Mouse (Mus musculus) thymus, postnatal 14 days (tissue): Measurements from ENCODE around the gene Rnf6.
A peak's percentile ranks its signal among the peaks of the same experiment; 100 is the strongest.

ENCODE experiments used
- DNase-seq: peaks from one replicate; pipeline ENCODE4 v3.0.0; 2021

Gene Rnf6

DNA sequence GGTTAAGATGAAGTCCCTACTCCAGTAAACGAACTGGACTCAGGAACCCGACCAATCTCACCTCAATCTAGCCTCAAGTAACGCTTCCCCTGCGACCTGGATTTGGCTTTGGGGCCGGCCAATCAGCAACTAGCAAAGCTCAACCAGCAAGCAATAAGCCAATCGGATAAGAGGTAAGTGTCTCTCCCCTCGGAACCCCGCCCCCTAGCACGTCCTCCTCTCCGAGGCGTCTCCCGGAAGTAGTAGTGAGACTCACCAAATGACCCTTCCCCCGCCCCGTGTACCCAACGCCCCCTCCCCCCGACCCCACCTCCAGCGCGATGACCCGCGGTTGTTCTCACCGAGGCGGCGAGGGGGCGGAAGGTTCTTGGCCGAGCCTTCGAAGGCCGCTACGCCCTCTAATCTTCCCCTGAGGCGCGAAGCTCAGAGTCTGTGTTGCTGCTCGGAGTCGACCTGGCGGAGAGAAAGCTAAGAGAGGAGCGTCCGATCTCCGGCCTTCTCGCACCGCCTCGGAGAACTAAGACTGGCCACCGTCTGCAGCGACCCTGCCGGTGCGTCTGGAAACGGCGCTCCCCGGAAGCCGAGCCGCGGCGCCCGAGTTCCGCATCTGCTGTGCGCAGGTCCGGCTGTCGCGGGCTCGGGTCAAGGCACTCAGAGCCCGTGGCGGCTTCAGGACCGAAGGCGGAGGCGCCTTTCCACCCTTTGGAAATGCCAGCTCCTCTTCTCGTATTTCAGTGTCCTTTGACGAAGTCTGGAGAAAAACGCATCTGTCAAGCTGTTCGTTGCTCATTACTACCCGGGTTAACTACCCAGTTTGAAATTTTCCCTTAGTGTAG lies at the start of gene Rnf6:
TSS of gene Rnf6 (minus strand) at position 677 of the 836 bp plus-strand sequence.
- DNase-seq: peak; percentile 96

DNA sequence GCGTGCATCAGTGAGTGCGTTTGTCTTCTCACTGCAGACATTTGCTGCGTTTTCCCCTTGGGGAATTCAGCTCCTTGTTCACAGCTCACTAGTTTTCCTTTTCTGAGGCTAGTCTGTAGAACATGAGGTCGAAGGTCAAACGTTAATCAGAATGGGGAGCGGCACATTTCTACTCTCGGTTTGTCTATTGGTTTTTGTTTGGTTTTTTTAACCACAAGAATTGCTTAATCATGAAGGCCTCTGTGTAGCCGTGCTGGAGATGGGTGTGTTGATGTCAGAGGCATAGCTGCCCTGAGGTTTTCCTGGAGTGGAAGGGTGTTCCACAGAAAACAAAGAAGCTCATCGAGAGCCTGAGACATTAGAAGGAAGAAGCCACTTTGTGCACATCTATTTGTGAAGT lies 49.2 kb upstream of the Rnf6 start:
- no peak for DNase-seq

DNA sequence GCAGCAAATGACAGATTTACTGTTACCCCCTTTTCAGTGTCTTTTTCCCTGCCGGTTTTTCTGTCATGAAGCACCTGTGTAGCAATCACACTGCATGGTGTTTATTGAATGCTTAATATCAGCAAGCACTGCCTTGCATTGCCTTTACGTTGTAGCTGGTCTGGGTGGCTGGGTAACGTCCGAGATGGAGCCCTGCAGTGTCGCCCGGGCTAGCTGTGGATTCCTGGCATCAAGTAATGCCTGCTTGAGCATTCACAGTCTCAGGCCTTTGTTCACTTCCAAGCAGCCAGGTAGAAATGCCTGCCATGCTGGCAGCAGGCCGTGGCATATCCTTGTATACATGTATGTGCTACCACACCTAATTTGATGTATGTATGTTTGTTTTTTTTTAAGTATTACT lies 46.4 kb upstream of the Rnf6 start:
- no peak for DNase-seq

DNA sequence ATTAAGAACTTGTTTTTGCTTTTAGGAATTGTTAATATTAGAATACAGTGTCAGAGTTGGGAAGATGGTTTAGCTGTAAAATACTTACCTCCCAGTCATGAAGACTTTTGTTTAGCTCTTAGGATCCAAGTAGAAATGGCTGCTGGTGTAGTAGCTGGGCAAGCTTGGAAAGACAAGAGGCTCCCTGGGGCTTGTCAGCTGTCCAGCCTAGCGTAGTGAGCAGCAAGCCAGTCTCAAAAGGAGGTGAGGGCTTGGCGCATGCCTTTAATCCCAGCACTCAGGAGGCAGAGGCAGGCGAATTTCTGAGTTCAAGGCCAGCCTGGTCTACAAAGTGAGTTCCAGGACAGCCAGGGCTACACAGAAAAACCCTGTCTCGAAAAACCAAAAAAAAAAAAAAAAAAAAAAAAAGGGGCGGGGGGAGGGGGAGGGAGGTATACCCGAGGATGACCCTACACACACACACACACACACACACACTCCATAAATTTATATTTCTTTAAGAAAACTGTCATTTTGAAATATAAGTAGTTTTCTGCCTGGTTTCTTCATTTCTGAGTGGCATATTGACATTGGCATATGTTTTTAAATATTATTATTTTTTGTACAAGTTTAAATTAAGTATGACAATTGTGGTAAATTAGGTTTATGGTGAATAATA lies 44.7 kb upstream of the Rnf6 start:
- DNase-seq: no peak

DNA sequence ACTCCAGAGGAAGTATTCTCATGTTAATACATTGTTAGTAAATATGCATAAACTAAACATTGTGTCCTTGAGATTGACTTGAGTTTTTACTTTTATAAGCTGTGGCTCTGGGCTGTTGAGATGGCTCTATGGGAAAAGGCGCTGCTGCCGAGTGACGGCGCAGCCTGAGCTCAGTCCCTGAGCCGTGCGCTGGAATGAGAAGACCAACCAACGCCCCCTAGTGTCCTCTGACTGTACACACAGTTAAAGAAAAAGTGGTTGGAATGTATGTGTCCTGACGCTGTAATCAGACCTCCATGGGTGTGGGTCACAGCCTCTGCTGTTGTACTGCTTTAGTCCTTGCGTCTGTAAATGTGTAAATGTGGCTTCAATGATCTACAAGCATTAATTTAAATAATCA lies 38.6 kb upstream of the Rnf6 start:
- DNase-seq: no peak

DNA sequence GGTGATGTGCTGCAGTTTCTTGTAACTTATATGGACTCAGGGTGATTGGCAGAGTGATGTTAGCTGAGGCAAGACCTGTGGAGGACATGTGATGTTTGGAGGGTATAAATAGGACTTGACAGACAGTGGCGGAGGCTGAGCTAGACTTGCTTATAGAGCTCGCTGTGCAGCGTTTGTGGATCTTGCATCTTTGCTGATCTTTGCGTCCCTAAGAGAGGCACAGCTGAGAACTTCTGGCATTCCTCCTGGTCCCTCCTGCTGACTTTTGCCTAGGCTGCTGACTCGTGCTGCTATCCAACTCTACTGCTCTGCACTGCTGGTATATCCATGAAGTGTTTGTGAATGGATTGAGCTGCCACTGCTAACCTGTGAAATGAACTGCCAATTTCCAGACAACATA lies 32.3 kb upstream of the Rnf6 start:
- DNase-seq: no peak

DNA sequence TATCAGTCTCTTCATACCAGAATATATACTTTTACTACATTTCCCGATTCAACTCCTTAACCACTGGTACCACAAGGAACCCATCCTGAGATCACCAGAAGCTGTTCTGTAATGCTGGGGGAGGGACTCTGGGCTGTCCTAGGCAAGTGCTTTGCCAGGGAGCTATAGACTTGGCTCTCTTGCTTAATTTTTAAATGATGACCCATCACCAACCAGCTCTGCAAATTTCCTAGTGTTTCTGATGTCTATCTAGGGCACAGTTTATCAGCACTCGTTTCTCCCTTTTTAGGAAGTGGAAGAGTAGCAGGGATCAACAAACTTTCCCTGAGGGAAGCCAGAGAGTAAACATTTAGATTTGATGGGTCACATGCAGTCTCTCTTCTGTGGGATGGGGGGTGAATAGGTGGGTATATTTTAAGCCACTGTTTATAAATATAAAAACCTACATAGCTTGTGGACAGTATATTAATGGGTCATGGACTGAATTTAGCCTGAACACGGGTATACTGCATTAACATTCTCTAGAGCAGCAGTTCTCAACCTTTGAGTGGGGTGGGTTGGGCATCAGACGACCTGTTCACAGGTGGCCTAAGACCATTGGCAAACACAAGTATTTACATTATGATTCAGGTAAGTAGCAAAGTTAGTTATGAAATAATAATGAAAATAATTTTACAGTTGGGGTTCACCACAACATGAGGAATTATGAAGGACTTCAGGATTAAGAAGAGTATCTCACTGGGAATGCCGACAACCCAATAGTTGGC lies 30.5 kb upstream of the Rnf6 start:
- no peak for DNase-seq

DNA sequence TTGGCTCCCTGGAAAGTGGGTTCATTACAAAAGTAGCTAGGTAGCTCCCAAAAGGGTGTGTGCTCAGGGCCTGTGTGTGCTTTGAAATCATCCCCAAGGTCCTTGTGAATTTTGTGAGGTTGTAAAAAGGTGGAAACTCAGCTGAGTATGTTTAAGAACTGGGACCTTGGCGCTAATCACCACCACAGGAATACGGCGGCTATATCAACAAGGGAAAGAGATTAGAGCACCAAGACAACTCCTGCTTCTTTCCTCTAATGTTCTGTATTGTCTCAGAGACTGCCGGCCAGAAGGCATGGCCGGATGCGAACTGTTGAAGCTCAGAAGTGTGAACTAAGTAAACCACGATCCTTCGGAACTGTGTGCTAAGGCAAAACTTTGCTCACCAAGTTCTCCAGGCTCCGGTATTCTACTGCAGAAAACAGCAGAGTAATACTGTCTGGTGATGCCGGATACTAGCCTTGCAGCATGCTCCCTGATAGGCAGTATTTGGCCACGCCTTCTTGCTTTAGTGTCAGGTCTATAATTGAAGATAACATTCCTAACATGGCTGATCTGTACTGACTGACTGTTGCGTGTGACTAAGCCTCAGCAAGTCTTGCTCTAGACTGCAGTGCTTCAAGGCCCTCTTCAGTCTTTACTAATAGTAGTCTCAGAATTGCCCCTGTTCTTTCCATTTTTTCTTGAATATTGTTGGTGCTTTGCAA lies 29.2 kb upstream of the Rnf6 start:
- DNase-seq: no peak

DNA sequence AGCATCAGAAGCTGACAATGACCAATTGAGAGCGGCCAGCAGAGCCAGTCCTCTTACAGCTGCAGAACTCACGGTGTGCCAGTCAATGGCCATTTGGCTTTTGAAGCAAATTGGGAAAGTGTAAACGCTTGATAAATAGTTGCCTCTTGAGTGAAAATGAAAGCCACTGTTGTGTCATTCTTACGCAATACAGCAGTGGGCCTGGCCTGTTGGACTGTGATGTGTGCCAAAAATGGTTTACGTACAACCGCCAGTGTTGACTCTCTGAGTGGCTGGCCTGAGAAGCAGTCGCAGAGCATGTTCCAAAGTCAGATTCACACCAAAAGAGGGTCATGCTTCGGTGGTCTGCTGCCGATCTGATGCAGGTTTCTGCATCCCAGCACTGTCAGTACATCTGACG lies 27.4 kb upstream of the Rnf6 start:
- no peak for DNase-seq

DNA sequence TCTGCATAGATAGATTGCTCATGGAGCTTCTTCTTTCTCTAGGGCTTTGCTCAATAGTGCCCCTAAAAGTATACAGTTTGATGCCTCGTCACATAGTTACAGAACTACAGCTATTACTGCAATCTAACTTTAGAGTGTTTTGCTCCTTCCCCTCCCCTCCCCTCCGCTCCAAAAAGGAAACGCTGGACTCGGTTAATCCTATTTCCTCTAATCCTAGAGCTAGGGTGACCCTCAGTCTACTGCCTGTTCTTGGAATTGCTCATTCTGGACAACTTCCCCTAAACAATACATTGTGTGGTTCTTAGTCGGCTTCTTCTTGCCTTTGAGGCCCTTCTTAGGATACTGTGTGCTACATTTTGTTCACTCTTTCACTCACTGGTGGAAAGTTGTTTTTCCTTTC lies 26.4 kb upstream of the Rnf6 start:
- no peak for DNase-seq

DNA sequence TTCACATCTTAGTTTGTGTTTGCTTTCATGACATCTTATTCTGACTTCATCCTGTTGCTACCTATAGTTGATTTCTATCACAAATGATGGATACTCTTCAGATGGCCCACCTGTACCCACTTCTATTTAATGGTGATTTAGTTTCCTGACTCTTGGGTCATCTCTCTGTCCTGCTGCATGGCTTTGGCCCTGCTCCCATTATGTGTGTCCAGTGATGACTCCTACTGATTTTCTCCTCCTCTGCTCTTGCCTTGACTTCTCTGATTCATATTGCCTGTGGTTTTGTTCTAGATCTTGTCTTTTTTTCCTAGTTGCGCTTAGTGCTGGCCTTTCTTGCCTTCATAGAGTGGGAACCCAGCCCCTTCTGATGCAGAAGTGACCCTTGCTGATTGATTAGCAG lies 25.0 kb upstream of the Rnf6 start:
- no peak for DNase-seq

DNA sequence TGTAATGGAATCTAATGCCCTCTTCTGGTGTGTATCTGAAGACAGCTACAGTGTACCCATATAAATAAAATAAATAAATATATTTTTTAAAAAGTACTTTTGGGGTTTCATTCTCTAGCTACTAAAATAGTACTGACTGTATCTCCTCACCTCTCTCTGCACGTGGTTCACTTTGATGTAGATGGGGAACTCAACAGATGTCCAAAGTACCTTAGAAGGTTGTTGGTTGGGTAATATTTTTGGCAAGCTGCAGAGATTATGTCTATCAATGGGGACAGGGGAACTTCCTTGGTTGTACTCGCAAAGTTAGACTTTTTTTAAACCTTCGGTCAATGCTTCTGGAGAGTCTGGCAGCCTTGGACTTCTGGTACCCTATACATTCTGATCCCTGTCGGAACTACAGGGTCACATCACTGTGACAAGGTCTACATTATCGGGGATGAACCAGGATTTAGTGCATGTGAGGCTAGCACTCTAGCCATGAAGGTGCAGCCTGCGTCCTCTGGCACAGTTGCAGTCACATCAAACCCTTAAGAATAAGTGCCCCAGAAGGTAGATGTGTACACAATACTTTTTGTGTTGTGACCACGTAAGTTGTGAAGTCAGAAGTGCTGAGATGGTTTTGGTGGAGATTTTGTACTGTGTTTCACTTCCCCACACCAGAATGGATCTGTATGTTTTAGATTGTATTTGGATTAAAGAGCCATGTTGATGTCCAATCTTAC lies 24.5 kb upstream of the Rnf6 start:
- DNase-seq: no peak

DNA sequence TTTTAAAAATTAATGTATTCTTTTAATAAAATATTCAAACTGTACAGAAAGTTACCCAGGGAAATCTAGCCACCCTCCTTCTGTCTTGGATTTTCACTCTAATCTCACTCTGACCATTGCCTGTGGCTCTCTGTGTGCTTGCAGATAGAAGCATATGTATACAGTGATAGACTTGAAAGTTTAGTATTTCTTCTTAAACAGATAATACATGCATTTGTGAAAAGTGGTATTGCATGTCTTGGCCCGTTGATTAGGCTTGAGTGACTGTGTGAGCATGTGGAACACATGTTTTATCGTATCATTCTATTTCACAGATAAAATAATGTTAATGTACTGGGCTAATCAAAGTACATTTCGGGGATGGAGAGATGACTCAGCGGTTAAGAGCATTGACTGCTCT lies 23.8 kb upstream of the Rnf6 start:
- DNase-seq: no peak

DNA sequence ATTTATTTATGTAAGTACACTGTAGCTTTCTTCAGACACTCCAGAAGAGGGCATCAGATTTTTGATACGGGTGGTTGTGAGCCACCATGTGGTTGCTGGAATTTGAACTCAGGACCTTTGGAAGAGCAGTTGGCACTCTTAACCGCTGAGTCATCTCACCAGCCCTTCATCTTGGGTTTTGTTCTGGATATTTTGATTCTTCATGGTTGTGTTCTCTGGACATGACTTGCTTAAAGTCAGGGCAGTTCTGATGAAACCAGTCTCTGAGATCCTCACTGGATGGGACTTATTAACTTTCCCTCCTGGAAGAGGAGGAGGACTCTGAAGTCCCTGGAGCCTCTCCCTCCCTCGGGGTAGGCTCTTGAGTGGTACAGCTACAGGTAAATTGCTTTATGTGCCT lies 19.8 kb upstream of the Rnf6 start:
- DNase-seq: no peak

DNA sequence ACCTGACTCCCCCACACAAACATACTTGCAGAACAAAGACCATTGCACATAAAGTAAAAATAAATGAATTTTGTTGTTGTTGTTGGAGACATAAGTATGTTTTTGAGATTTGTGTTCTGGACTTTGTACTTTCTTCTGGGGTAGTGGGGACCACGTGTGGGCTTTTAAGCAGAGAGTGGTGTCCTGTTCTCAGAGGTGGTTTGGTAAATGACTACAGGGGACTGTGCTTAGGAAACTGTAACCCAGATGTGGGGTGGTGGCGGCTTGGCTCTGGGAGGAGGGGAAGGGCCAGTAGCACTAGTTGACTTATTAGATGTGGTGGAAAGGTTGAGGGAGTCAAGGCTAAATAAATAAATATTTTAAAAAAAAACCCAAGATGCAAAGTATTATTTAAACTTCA lies 19.4 kb upstream of the Rnf6 start:
- DNase-seq: no peak

DNA sequence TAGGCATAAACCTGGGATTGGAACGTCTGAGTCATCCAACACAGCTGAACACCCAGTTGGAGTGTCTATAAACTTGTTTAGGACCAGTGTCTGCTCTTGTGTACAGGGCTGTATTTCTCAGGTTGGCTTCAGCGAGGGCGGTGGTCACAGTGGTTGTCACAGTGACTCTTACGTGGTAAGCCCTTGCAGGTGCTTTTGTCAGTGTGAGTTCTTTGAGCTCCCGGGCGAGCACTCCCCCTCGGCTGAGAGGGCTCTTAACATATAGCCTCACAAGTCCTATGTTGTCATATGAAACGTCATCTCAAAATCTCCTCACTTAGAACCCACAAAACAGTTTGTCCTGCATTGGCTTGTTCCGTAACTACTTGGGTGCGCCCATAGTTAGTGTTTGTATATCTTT lies 16.9 kb upstream of the Rnf6 start:
- no peak for DNase-seq

DNA sequence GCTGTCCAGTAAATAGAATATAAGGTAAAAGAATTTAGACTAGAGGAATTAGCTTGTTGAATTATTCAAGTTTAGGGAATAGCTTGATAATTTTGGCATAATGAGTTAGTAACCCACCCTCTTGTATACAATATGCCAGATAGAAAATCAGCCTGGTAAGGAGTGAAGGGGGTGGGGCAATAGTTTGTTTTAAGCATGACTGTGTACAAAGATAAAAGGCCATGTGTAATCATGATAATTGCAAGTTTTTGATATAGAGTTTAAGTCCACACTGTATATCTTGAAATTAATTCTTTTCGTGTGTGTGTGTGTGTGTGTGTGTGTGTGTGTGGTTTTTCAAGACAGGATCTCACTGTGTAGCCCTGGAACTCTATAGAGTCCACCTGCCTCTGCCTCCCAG lies 13.0 kb upstream of the Rnf6 start:
- no peak for DNase-seq

DNA sequence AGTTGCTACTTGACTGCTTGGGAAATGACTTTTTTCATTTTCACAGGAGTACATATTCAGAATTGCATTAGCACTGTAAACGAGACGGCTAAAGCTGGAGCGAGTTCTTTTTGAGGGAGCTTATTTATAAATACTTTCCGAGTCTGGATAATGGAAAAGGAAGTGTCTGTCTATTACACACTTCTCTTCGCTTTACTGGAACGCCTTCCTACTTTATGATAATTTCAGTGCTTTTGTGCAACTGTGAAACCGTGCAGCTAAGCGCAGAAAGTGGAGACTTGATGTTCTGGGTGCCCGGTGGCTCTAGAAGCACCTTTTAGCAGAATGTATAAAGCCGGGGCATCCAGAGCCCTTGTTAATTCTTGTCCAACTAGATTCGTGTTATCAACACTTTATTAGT lies 11.5 kb upstream of the Rnf6 start:
- no peak for DNase-seq

DNA sequence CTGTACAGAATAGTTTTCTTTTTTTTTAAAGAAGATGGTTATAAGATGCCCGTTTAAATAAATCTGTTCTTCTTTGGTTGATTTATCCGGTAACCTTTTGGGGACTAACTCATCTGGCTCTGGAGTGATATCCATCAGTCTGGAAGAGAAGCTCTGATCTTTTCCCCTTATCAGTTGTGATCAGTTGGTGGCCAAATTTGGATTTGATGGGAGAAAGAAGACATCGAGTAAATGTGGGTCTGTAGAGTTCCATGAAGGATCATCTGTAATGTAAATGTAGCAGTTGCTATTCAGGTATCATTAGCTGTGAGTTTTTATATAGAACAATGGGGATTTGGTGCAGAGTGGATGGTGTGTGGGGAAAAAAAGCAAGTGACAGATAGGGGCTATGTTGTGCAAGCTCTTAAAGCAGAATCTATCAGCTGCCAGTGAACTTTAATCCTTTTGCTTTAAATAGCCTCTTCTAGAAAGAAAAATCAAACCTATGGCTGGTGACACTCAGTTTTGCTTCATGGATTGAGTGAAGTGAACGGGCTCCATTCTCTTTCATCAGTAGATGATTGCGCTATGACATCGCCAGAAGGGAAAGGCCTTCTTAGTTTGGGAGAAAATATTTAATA lies 10.8 kb upstream of the Rnf6 start:
- DNase-seq: no peak

DNA sequence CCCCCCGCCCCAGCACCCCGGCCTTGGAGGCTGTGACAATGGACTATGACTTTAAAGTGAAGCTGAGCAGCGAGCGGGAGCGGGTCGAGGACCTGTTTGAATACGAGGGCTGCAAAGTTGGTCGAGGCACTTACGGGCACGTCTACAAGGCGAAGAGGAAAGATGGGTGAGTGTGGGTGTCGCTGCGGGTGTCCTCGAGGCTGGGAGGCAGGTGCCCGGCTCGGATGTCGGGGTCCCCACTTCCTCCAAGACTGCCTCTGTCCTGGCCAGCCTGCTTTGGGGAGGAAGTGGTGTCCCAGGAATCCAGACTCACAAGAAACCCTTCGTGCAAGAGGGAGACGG lies 10.3 kb upstream of the Rnf6 start:
- DNase-seq: peak; percentile 68

DNA sequence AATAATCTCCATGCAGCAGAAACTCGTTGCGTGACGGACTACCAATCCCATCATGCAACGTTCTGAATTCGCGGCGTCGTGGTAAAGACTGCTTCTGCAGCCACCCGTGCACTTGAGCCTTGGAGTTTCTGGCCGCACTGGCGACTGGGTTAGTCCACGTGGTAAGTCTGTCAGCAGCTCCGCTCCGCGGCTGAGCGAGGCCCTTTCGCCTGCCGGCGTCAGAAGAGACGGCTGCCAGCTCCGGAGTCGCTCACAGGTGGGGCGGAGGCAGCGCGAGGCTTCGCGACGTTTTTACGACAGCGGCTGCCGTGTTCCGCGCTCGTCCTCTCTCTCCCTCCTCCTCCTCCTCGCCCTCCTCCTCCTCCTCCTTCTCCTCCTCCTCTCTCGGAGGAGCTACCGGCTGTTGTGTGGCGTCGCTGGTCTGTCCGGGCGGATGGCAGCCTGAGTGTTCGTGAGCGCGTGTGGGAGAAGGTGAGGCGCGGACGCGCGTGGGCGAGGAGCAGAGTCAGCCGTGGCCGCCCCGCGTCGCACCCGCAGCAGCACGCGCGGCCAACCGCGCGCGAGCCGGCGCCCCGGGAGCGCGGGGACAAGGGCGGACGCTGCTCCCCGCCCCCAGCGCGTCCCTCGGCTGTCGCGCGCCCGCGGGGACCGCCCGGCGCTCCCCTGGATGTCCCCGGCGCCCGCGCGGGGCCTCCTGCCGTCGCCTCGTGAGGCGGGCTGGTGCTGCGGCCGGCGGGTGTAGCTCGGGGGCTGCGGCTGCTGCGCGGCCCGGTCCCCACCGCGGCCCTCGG lies 9.7 kb upstream of the Rnf6 start, which contains the start of gene Cdk8:
TSS of gene Cdk8 (plus strand) at position 367 of the 791 bp plus-strand sequence.
- peak; percentile 91 for DNase-seq
